Mouse (Mus musculus) cerebellum, adult 2 months (tissue): ENCODE data around the gene Zfp978.
"Not testable (repeated sequence)": the region's sequence is repeated elsewhere in the genome, so short reads cannot be mapped to it uniquely, and the experiment has no call there.

Source experiments
- CTCF ChIP-seq: fragments of 200-500 bp; IDR thresholded peaks from 2 replicates; pipeline ENCODE4 v1.5.1; 2011; ENCODE audit warnings: low read depth, mild to moderate bottlenecking, control low read depth, low read length, moderate library complexity, borderline replicate concordance; ENCODE audit not compliant: insufficient read depth
- POLR2A ChIP-seq: fragments of 200-500 bp; IDR thresholded peaks from 2 replicates; pipeline ENCODE4 v1.6.1; 2011; ENCODE audit warnings: low read length, control low read depth, borderline replicate concordance; ENCODE audit not compliant: insufficient read depth

- not testable (repeated sequence) for TF ChIP-seq CTCF, POLR2A
Observed at GRCm38 (mm10) chr4:147424404-147424803, 63.3 kb downstream of the Zfp978 start.
